Mouse (Mus musculus) kidney, postnatal 36 days (tissue): ENCODE measurements around the gene Reep6.
A peak's percentile ranks its signal among the peaks of the same experiment; 100 is the strongest.
"Not testable (repeated sequence)": the region's sequence is repeated elsewhere in the genome, so short reads cannot be mapped to it uniquely, and the experiment has no call there.

Source experiments
- DNase-seq, 2 experiments: peaks; one replicate each; pipeline ENCODE4 v3.0.0; 2021 to 2022; ENCODE audit warnings: mixed read lengths in 2 of 2

Gene Reep6

GRCm38 (mm10) chr10:80330084-80330483 lies 331 bp downstream of the Reep6 start:
- no peak for DNase-seq

- DNase-seq = no peak
Measured at GRCm38 (mm10) chr10:80330888-80331287, 1.1 kb downstream of the Reep6 start.

GRCm38 (mm10) chr10:80331636-80332524 lies 2.1 kb downstream of the Reep6 start:
- peak in 1 of 2 experiments; percentile 53 for DNase-seq

- DNase-seq = no peak
Measured at GRCm38 (mm10) chr10:80332525-80332989, 2.8 kb downstream of the Reep6 start.

GRCm38 (mm10) chr10:80336263-80336662 lies 6.5 kb downstream of the Reep6 start:
- no peak for DNase-seq

GRCm38 (mm10) chr10:80339941-80340750 lies 10.4 kb downstream of the Reep6 start:
- peak; percentile 79 to 93 for DNase-seq

- no peak for DNase-seq
Measured at GRCm38 (mm10) chr10:80341026-80341425, 11.3 kb downstream of the Reep6 start.

GRCm38 (mm10) chr10:80341491-80342304 lies 11.9 kb downstream of the Reep6 start:
- no peak for DNase-seq

- DNase-seq = no peak
Measured at GRCm38 (mm10) chr10:80342305-80342748, 12.6 kb downstream of the Reep6 start.

GRCm38 (mm10) chr10:80342749-80343424 lies 13.1 kb downstream of the Reep6 start:
- peak; percentile 58 to 67 for DNase-seq

- DNase-seq = no peak
Measured at GRCm38 (mm10) chr10:80343425-80343895, 13.7 kb downstream of the Reep6 start.

- peak; percentile 47 to 60 for DNase-seq
Measured at GRCm38 (mm10) chr10:80344131-80344661, 14.4 kb downstream of the Reep6 start.

- peak in 1 of 2 experiments; percentile 44 for DNase-seq
Measured at GRCm38 (mm10) chr10:80345122-80345521, 15.4 kb downstream of the Reep6 start.

GRCm38 (mm10) chr10:80345929-80346328 lies 16.2 kb downstream of the Reep6 start:
- DNase-seq = not testable (repeated sequence)

- DNase-seq = no peak
Measured at GRCm38 (mm10) chr10:80347514-80347967, 17.8 kb downstream of the Reep6 start.

- peak in 1 of 2 experiments; percentile 71 for DNase-seq
Measured at GRCm38 (mm10) chr10:80348244-80348781, 18.6 kb downstream of the Reep6 start, which contains the start of gene Adamtsl5. TSS of gene Adamtsl5 (minus strand) at chr10:80348412.

GRCm38 (mm10) chr10:80348981-80349380 lies 19.2 kb downstream of the Reep6 start:
- no peak for DNase-seq

- DNase-seq = peak; percentile 84 to 95
Measured at GRCm38 (mm10) chr10:80350292-80350691, 20.5 kb downstream of the Reep6 start.

- DNase-seq = peak; percentile 77 to 85
Measured at GRCm38 (mm10) chr10:80351896-80352295, 22.1 kb downstream of the Reep6 start.

- no peak for DNase-seq
Measured at GRCm38 (mm10) chr10:80352727-80353126, 23.0 kb downstream of the Reep6 start.

GRCm38 (mm10) chr10:80355431-80355830 lies 25.7 kb downstream of the Reep6 start:
- no peak for DNase-seq
